Mouse (Mus musculus): ENCODE data around the gene Vps13a. TPM values are rescaled to one million over a fixed set of nuclear protein-coding genes. Genes with fewer than 3 reads are reported as not detected.
A peak's percentile ranks its signal among the peaks of the same experiment; 100 is the strongest.

The Vps13a gene
- polyA plus RNA-seq, 1 experiment from 2014 or later: 5.6 TPM

- Histone ChIP-seq H3K9ac (ENCODE audit: low read depth, low read length) (no peak overlapping the region), H3K4me2 (ENCODE audit: low read depth, low read length) (no peak overlapping the region), H3K27me3 (ENCODE audit: control insufficient read depth, insufficient read depth, low read depth, low read length) (no peaks in the 10 kb centered on the region), H3K9me3 (replicated peaks; ENCODE audit: control insufficient read depth, low read length) (no peaks in the 10 kb centered on the region), H3K27ac (ENCODE audit: low read length) (no peak overlapping the region), H3K36me3 (ENCODE audit: control insufficient read depth, insufficient read depth) (no peaks in the 10 kb centered on the region; the same call in 1 of the 2 replicates), H3K4me3 (ENCODE audit: low read depth, low read length) (no peak overlapping the region), H3K4me1 (ENCODE audit: control insufficient read depth, low read depth, low read length) (no peaks in the 10 kb centered on the region)
- 64% methylated on average over 4 of the region's 4 CpGs for WGBS (ENCODE audit: insufficient replicate concordance)
- ATAC-seq (ENCODE audit: low read depth): no peak
Measured at GRCm38 (mm10) chr19:16736854-16737253, 43.9 kb downstream of the Vps13a start.

GRCm38 (mm10) chr19:16728729-16729128 lies 52.0 kb downstream of the Vps13a start:
- H3K4me3 ChIP-seq (ENCODE audit: low read depth, low read length): no peak overlapping the region
- H3K9me3 ChIP-seq (replicated peaks; ENCODE audit: control insufficient read depth, low read length): no peaks in the 10 kb centered on the region
- WGBS (ENCODE audit: insufficient replicate concordance): 47% methylated on average over 2 of the region's 2 CpGs
- H3K27me3 ChIP-seq (ENCODE audit: control insufficient read depth, insufficient read depth, low read depth, low read length): no peaks in the 10 kb centered on the region
- no peaks in the 10 kb centered on the region for H3K4me1 ChIP-seq (ENCODE audit: control insufficient read depth, low read depth, low read length)
- no peak overlapping the region for H3K4me2 ChIP-seq (ENCODE audit: low read depth, low read length)
- H3K36me3 ChIP-seq (ENCODE audit: control insufficient read depth, insufficient read depth): no peaks in the 10 kb centered on the region; the same call in 1 of the 2 replicates
- ATAC-seq (ENCODE audit: low read depth): no peak
- no peak overlapping the region for H3K9ac ChIP-seq (ENCODE audit: low read depth, low read length)
- H3K27ac ChIP-seq (ENCODE audit: low read length): no peak overlapping the region

- no peak for ATAC-seq (ENCODE audit: low read depth)
- Histone ChIP-seq H3K9ac (ENCODE audit: low read depth, low read length) (no peak overlapping the region), H3K9me3 (replicated peaks; ENCODE audit: control insufficient read depth, low read length) (no peaks in the 10 kb centered on the region), H3K27me3 (ENCODE audit: control insufficient read depth, insufficient read depth, low read depth, low read length) (no peaks in the 10 kb centered on the region), H3K4me3 (ENCODE audit: low read depth, low read length) (no peak overlapping the region), H3K36me3 (ENCODE audit: control insufficient read depth, insufficient read depth) (peaks cover 5% of the 10 kb centered on the region; the same call in 1 of the 2 replicates), H3K27ac (ENCODE audit: low read length) (no peak overlapping the region), H3K4me2 (ENCODE audit: low read depth, low read length) (no peak overlapping the region), H3K4me1 (ENCODE audit: control insufficient read depth, low read depth, low read length) (no peaks in the 10 kb centered on the region)
- WGBS (ENCODE audit: insufficient replicate concordance): 56% methylated on average over 3 of the region's 3 CpGs
Measured at GRCm38 (mm10) chr19:16715249-16715648, 65.5 kb downstream of the Vps13a start.

- no peak overlapping the region for H3K4me2 ChIP-seq (ENCODE audit: low read depth, low read length)
- no peak overlapping the region for H3K27ac ChIP-seq (ENCODE audit: low read length)
- no peaks in the 10 kb centered on the region for H3K36me3 ChIP-seq (ENCODE audit: control insufficient read depth, insufficient read depth)
- H3K9me3 ChIP-seq (replicated peaks; ENCODE audit: control insufficient read depth, low read length): no peaks in the 10 kb centered on the region
- no peaks in the 10 kb centered on the region for H3K27me3 ChIP-seq (ENCODE audit: control insufficient read depth, insufficient read depth, low read depth, low read length)
- no peak overlapping the region for H3K9ac ChIP-seq (ENCODE audit: low read depth, low read length)
- no peak for ATAC-seq (ENCODE audit: low read depth)
- WGBS (ENCODE audit: insufficient replicate concordance): 52% methylated on average over 1 of the region's 1 CpGs
- H3K4me3 ChIP-seq (ENCODE audit: low read depth, low read length): no peak overlapping the region
- no peaks in the 10 kb centered on the region for H3K4me1 ChIP-seq (ENCODE audit: control insufficient read depth, low read depth, low read length)
Measured at GRCm38 (mm10) chr19:16701790-16702189, 78.9 kb downstream of the Vps13a start.

- H3K9me3 ChIP-seq (replicated peaks; ENCODE audit: control insufficient read depth, low read length): no peaks in the 10 kb centered on the region
- no peak overlapping the region for H3K9ac ChIP-seq (ENCODE audit: low read depth, low read length)
- H3K27ac ChIP-seq (ENCODE audit: low read length): no peak overlapping the region
- no peak overlapping the region for H3K4me2 ChIP-seq (ENCODE audit: low read depth, low read length)
- no peaks in the 10 kb centered on the region for H3K27me3 ChIP-seq (ENCODE audit: control insufficient read depth, insufficient read depth, low read depth, low read length)
- WGBS (ENCODE audit: insufficient replicate concordance): 89% methylated on average over 4 of the region's 4 CpGs
- H3K4me3 ChIP-seq (ENCODE audit: low read depth, low read length): no peak overlapping the region
- no peaks in the 10 kb centered on the region for H3K36me3 ChIP-seq (ENCODE audit: control insufficient read depth, insufficient read depth)
- no peaks in the 10 kb centered on the region for H3K4me1 ChIP-seq (ENCODE audit: control insufficient read depth, low read depth, low read length)
- no peak for ATAC-seq (ENCODE audit: low read depth)
Measured at GRCm38 (mm10) chr19:16684922-16685321, 95.8 kb downstream of the Vps13a start.

GRCm38 (mm10) chr19:16684210-16684609 lies 96.5 kb downstream of the Vps13a start:
- no peaks in the 10 kb centered on the region for H3K36me3 ChIP-seq (ENCODE audit: control insufficient read depth, insufficient read depth)
- H3K27ac ChIP-seq (ENCODE audit: low read length): no peak overlapping the region
- 68% methylated on average over 2 of the region's 2 CpGs for WGBS (ENCODE audit: insufficient replicate concordance)
- no peaks in the 10 kb centered on the region for H3K4me1 ChIP-seq (ENCODE audit: control insufficient read depth, low read depth, low read length)
- H3K9me3 ChIP-seq (replicated peaks; ENCODE audit: control insufficient read depth, low read length): no peaks in the 10 kb centered on the region
- H3K4me3 ChIP-seq (ENCODE audit: low read depth, low read length): no peak overlapping the region
- H3K9ac ChIP-seq (ENCODE audit: low read depth, low read length): no peak overlapping the region
- no peak overlapping the region for H3K4me2 ChIP-seq (ENCODE audit: low read depth, low read length)
- no peaks in the 10 kb centered on the region for H3K27me3 ChIP-seq (ENCODE audit: control insufficient read depth, insufficient read depth, low read depth, low read length)
- ATAC-seq (ENCODE audit: low read depth): no peak

- Histone ChIP-seq H3K27me3 (ENCODE audit: control insufficient read depth, insufficient read depth, low read depth, low read length) (no peaks in the 10 kb centered on the region), H3K9ac (ENCODE audit: low read depth, low read length) (no peak overlapping the region), H3K36me3 (ENCODE audit: control insufficient read depth, insufficient read depth) (no peaks in the 10 kb centered on the region), H3K9me3 (replicated peaks; ENCODE audit: control insufficient read depth, low read length) (no peaks in the 10 kb centered on the region), H3K4me2 (ENCODE audit: low read depth, low read length) (peak overlapping the region; percentile 15; the same call in 1 of the 2 replicates), H3K27ac (ENCODE audit: low read length) (no peak overlapping the region), H3K4me1 (ENCODE audit: control insufficient read depth, low read depth, low read length) (no peaks in the 10 kb centered on the region; the same call in 1 of the 2 replicates), H3K4me3 (ENCODE audit: low read depth, low read length) (no peak overlapping the region)
- 29% methylated on average over 14 of the region's 14 CpGs for WGBS (ENCODE audit: insufficient replicate concordance)
- peak; percentile 93 for ATAC-seq (ENCODE audit: low read depth)
Measured at GRCm38 (mm10) chr19:16625610-16626395, 154.9 kb downstream of the Vps13a start.

GRCm38 (mm10) chr19:16624994-16625393 lies 155.7 kb downstream of the Vps13a start:
- Histone ChIP-seq H3K4me3 (ENCODE audit: low read depth, low read length) (no peak overlapping the region), H3K9ac (ENCODE audit: low read depth, low read length) (no peak overlapping the region), H3K4me1 (ENCODE audit: control insufficient read depth, low read depth, low read length) (no peaks in the 10 kb centered on the region; the same call in 1 of the 2 replicates), H3K36me3 (ENCODE audit: control insufficient read depth, insufficient read depth) (no peaks in the 10 kb centered on the region), H3K9me3 (replicated peaks; ENCODE audit: control insufficient read depth, low read length) (no peaks in the 10 kb centered on the region), H3K27ac (ENCODE audit: low read length) (no peak overlapping the region), H3K4me2 (ENCODE audit: low read depth, low read length) (no peak overlapping the region), H3K27me3 (ENCODE audit: control insufficient read depth, insufficient read depth, low read depth, low read length) (no peaks in the 10 kb centered on the region)
- no peak for ATAC-seq (ENCODE audit: low read depth)

GRCm38 (mm10) chr19:16623154-16623553 lies 157.6 kb downstream of the Vps13a start:
- Histone ChIP-seq H3K36me3 (ENCODE audit: control insufficient read depth, insufficient read depth) (no peaks in the 10 kb centered on the region), H3K9ac (ENCODE audit: low read depth, low read length) (no peak overlapping the region), H3K27me3 (ENCODE audit: control insufficient read depth, insufficient read depth, low read depth, low read length) (no peaks in the 10 kb centered on the region), H3K27ac (ENCODE audit: low read length) (no peak overlapping the region), H3K4me2 (ENCODE audit: low read depth, low read length) (no peak overlapping the region), H3K4me1 (ENCODE audit: control insufficient read depth, low read depth, low read length) (no peaks in the 10 kb centered on the region; the same call in 1 of the 2 replicates), H3K9me3 (replicated peaks; ENCODE audit: control insufficient read depth, low read length) (no peaks in the 10 kb centered on the region), H3K4me3 (ENCODE audit: low read depth, low read length) (no peak overlapping the region)
- 56% methylated on average over 4 of the region's 4 CpGs for WGBS (ENCODE audit: insufficient replicate concordance)
- no peak for ATAC-seq (ENCODE audit: low read depth)

All from liver, embryonic 16.5 days (tissue).